Mouse (Mus musculus): Measurements from ENCODE around the gene Adgrf4. TPM values are rescaled to one million over a fixed set of nuclear protein-coding genes. Genes with fewer than 3 reads are reported as not detected.

Gene Adgrf4
- polyA plus RNA-seq (2014; fragmentation: Nextera tagmentation; extraction: Ambion mirVana), result 0.06 TPM in 1 of 2 replicates, not detected in the other

- DNase-seq (ENCODE audit: low spot score, missing footprints) (no peak), ATAC-seq (ENCODE audit: low FRiP score) (no peak)
- no peaks in the 10 kb centered on the region for H3K4me1 ChIP-seq (ENCODE audit: control insufficient read depth, insufficient read depth, low read length)
- no peaks in the 10 kb centered on the region for H3K9me3 ChIP-seq (ENCODE audit: control insufficient read depth, low read length)
- no peak within 1 kb of the TSS for H3K27ac ChIP-seq (ENCODE audit: low read depth, low read length)
- H3K36me3 ChIP-seq (ENCODE audit: control insufficient read depth, insufficient read depth, low read length), result no peaks in the 10 kb centered on the region
- WGBS, result 88% methylated on average over 10 of the region's 10 CpGs
- H3K4me3 ChIP-seq (ENCODE audit: low read depth, low read length), result no peak within 1 kb of the TSS
- H3K27me3 ChIP-seq (ENCODE audit: control insufficient read depth, insufficient read depth, low read length), result no peaks in the 10 kb centered on the region
- no peak within 1 kb of the TSS for H3K9ac ChIP-seq (ENCODE audit: low read length)
- no peak within 1 kb of the TSS for H3K4me2 ChIP-seq
Observed at GRCm38 (mm10) chr17:42692136-42692535, at the start of gene Adgrf4. Adgrf4 (minus strand) TSS chr17:42692284.

- H3K27me3 ChIP-seq (ENCODE audit: control insufficient read depth, insufficient read depth, low read length), result no peaks in the 10 kb centered on the region
- 40% methylated on average over 7 of the region's 7 CpGs for WGBS
- DNase-seq (ENCODE audit: low spot score, missing footprints), result no peak
- no peaks in the 10 kb centered on the region for H3K36me3 ChIP-seq (ENCODE audit: control insufficient read depth, insufficient read depth, low read length)
- H3K27ac ChIP-seq (ENCODE audit: low read depth, low read length), result no peak within 1 kb of the TSS
- no peak within 1 kb of the TSS for H3K4me3 ChIP-seq (ENCODE audit: low read depth, low read length)
- H3K9me3 ChIP-seq (ENCODE audit: control insufficient read depth, low read length), result no peaks in the 10 kb centered on the region
- H3K9ac ChIP-seq (ENCODE audit: low read length), result no peak within 1 kb of the TSS
- ATAC-seq (ENCODE audit: low FRiP score), result no peak
- no peaks in the 10 kb centered on the region for H3K4me1 ChIP-seq (ENCODE audit: control insufficient read depth, insufficient read depth, low read length)
- no peak within 1 kb of the TSS for H3K4me2 ChIP-seq
Observed at GRCm38 (mm10) chr17:42741801-42742217, 49.7 kb upstream of the Adgrf4 start, which contains the start of gene Adgrf2. Adgrf2 (minus strand) TSS chr17:42742179.

DNA sequence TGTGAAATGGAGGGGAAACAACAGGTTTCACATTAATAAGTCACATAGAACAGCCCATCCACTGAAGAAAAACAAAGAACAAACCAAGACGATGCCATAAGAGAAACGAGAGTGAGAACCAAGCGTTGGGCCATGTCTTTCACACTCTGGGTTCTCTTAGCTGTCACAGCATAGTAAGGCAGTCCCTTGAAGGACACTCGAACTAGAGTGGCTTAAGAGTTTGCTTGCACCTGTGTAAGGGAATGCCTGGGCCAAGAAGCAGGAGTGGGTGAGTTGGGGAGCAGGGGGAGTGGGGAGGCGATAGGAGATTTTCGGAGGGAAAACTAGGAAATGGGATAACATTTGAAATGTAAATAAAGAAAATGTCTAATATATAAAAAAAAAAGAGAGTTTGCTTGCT lies 46.7 kb upstream of the Adgrf4 start:
- no peak overlapping the region for H3K9ac ChIP-seq (ENCODE audit: low read length)
- H3K27me3 ChIP-seq (ENCODE audit: control insufficient read depth, insufficient read depth, low read length), result no peaks in the 10 kb centered on the region
- no peak for DNase-seq (ENCODE audit: low spot score, missing footprints)
- H3K4me1 ChIP-seq (ENCODE audit: control insufficient read depth, insufficient read depth, low read length), result no peaks in the 10 kb centered on the region
- H3K4me3 ChIP-seq (ENCODE audit: low read depth, low read length), result no peak overlapping the region
- H3K9me3 ChIP-seq (ENCODE audit: control insufficient read depth, low read length), result no peaks in the 10 kb centered on the region
- 85% methylated on average over 6 of the region's 6 CpGs for whole genome bisulfite sequencing
- no peak for ATAC-seq (ENCODE audit: low FRiP score)
- H3K27ac ChIP-seq (ENCODE audit: low read depth, low read length), result no peak overlapping the region
- H3K36me3 ChIP-seq (ENCODE audit: control insufficient read depth, insufficient read depth, low read length), result no peaks in the 10 kb centered on the region
- H3K4me2 ChIP-seq, result no peak overlapping the region

- Histone ChIP-seq H3K9me3 (ENCODE audit: control insufficient read depth, low read length) (no peaks in the 10 kb centered on the region), H3K4me1 (ENCODE audit: control insufficient read depth, insufficient read depth, low read length) (no peaks in the 10 kb centered on the region), H3K4me3 (ENCODE audit: low read depth, low read length) (no peak overlapping the region), H3K27ac (ENCODE audit: low read depth, low read length) (no peak overlapping the region), H3K9ac (ENCODE audit: low read length) (no peak overlapping the region), H3K27me3 (ENCODE audit: control insufficient read depth, insufficient read depth, low read length) (no peaks in the 10 kb centered on the region), H3K4me2 (no peak overlapping the region), H3K36me3 (ENCODE audit: control insufficient read depth, insufficient read depth, low read length) (no peaks in the 10 kb centered on the region)
- WGBS, result 49% methylated on average over 3 of the region's 3 CpGs
- no peak for ATAC-seq (ENCODE audit: low FRiP score)
- DNase-seq (ENCODE audit: low spot score, missing footprints), result no peak
Observed at GRCm38 (mm10) chr17:42717161-42717560, 25.1 kb upstream of the Adgrf4 start.

DNA sequence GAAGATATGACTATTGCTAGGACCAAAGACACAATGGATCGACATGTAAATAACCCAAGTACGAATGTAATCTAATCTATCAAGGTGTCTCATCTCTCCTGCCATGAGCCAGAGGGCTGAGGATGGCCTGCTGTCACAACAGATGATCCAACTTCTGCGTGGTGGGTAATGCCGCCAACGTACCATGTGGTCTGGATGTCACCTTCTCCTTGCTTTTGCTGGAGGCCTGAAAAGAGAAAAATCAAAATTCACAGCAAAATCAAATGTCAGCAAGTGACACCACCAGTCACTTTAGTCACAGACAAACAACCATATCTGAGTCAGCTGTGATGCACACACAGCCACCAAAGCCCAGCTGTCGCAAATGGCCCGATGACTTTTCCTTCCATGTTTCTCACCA lies 22.9 kb upstream of the Adgrf4 start:
- 93% methylated on average over 7 of the region's 7 CpGs for WGBS
- Histone ChIP-seq H3K4me3 (ENCODE audit: low read depth, low read length) (no peak overlapping the region), H3K9ac (ENCODE audit: low read length) (no peak overlapping the region), H3K27ac (ENCODE audit: low read depth, low read length) (no peak overlapping the region), H3K4me1 (ENCODE audit: control insufficient read depth, insufficient read depth, low read length) (no peaks in the 10 kb centered on the region), H3K27me3 (ENCODE audit: control insufficient read depth, insufficient read depth, low read length) (no peaks in the 10 kb centered on the region), H3K36me3 (ENCODE audit: control insufficient read depth, insufficient read depth, low read length) (no peaks in the 10 kb centered on the region), H3K4me2 (no peak overlapping the region), H3K9me3 (ENCODE audit: control insufficient read depth, low read length) (no peaks in the 10 kb centered on the region)
- ATAC-seq (ENCODE audit: low FRiP score) (no peak), DNase-seq (ENCODE audit: low spot score, missing footprints) (no peak)

DNA sequence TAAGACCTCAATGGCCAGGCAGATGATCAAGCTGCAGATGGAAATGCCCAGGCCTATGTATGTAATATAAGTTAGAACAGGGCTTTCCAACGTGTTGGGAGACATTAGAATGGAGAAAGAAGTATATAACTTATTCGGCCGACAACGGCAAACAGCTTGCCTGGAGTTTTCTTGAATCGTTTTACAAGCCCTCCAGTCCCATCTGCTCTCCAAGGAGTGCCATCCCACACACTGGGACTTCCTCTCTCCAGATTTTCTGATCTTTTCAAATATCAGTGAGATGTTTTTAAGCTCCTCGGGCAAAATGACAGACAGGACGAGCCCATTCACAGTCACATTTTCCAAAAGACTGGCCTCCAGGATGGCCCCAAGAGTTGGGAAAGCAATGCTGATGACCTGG lies 18.6 kb upstream of the Adgrf4 start:
- no peak overlapping the region for H3K27ac ChIP-seq (ENCODE audit: low read depth, low read length)
- H3K9me3 ChIP-seq (ENCODE audit: control insufficient read depth, low read length), result no peaks in the 10 kb centered on the region
- no peak overlapping the region for H3K4me3 ChIP-seq (ENCODE audit: low read depth, low read length)
- no peak overlapping the region for H3K9ac ChIP-seq (ENCODE audit: low read length)
- no peak for ATAC-seq (ENCODE audit: low FRiP score)
- no peak overlapping the region for H3K4me2 ChIP-seq
- WGBS, result 93% methylated on average over 7 of the region's 7 CpGs
- DNase-seq (ENCODE audit: low spot score, missing footprints), result no peak
- H3K36me3 ChIP-seq (ENCODE audit: control insufficient read depth, insufficient read depth, low read length), result no peaks in the 10 kb centered on the region
- no peaks in the 10 kb centered on the region for H3K4me1 ChIP-seq (ENCODE audit: control insufficient read depth, insufficient read depth, low read length)
- H3K27me3 ChIP-seq (ENCODE audit: control insufficient read depth, insufficient read depth, low read length), result no peaks in the 10 kb centered on the region

- Histone ChIP-seq H3K9ac (ENCODE audit: low read length) (no peak overlapping the region), H3K27me3 (ENCODE audit: control insufficient read depth, insufficient read depth, low read length) (no peaks in the 10 kb centered on the region), H3K27ac (ENCODE audit: low read depth, low read length) (no peak overlapping the region), H3K9me3 (ENCODE audit: control insufficient read depth, low read length) (no peaks in the 10 kb centered on the region), H3K36me3 (ENCODE audit: control insufficient read depth, insufficient read depth, low read length) (no peaks in the 10 kb centered on the region), H3K4me3 (ENCODE audit: low read depth, low read length) (no peak overlapping the region), H3K4me2 (no peak overlapping the region), H3K4me1 (ENCODE audit: control insufficient read depth, insufficient read depth, low read length) (no peaks in the 10 kb centered on the region)
- no peak for ATAC-seq (ENCODE audit: low FRiP score)
- 87% methylated on average over 4 of the region's 4 CpGs for WGBS
- no peak for DNase-seq (ENCODE audit: low spot score, missing footprints)
Observed at GRCm38 (mm10) chr17:42705611-42706010, 13.5 kb upstream of the Adgrf4 start.

DNA sequence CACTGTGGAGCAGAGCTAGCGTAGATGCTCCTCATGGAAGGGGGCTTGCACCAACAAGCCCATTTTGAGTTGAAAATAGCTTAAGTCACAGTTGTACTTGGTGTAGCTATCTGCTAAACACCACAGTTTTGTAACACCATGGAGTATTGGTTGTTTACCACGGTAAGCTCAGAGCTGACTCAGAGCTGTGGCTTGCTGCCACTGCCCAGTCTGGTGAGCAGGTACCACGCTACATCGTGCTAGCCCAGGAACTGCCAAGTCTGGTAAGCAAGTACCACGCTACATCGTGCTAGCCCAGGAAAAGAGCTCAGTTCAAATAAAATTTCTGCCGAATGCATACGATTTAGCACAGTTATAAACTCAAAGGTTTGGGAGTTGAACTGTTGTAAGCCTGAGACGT lies 10.1 kb upstream of the Adgrf4 start:
- no peak for DNase-seq (ENCODE audit: low spot score, missing footprints)
- Histone ChIP-seq H3K9ac (ENCODE audit: low read length) (no peak overlapping the region), H3K36me3 (ENCODE audit: control insufficient read depth, insufficient read depth, low read length) (no peaks in the 10 kb centered on the region), H3K27me3 (ENCODE audit: control insufficient read depth, insufficient read depth, low read length) (no peaks in the 10 kb centered on the region), H3K4me3 (ENCODE audit: low read depth, low read length) (no peak overlapping the region), H3K4me1 (ENCODE audit: control insufficient read depth, insufficient read depth, low read length) (no peaks in the 10 kb centered on the region), H3K4me2 (no peak overlapping the region), H3K9me3 (ENCODE audit: control insufficient read depth, low read length) (no peaks in the 10 kb centered on the region), H3K27ac (ENCODE audit: low read depth, low read length) (no peak overlapping the region)
- 92% methylated on average over 9 of the region's 9 CpGs for WGBS
- no peak for ATAC-seq (ENCODE audit: low FRiP score)

- H3K9me3 ChIP-seq (ENCODE audit: control insufficient read depth, low read length), result no peaks in the 10 kb centered on the region
- H3K4me3 ChIP-seq (ENCODE audit: low read depth, low read length), result no peak overlapping the region
- no peaks in the 10 kb centered on the region for H3K4me1 ChIP-seq (ENCODE audit: control insufficient read depth, insufficient read depth, low read length)
- 89% methylated on average over 4 of the region's 4 CpGs for WGBS
- no peaks in the 10 kb centered on the region for H3K36me3 ChIP-seq (ENCODE audit: control insufficient read depth, insufficient read depth, low read length)
- no peak overlapping the region for H3K27ac ChIP-seq (ENCODE audit: low read depth, low read length)
- H3K9ac ChIP-seq (ENCODE audit: low read length), result no peak overlapping the region
- H3K4me2 ChIP-seq, result no peak overlapping the region
- DNase-seq (ENCODE audit: low spot score, missing footprints) (no peak), ATAC-seq (ENCODE audit: low FRiP score) (no peak)
- H3K27me3 ChIP-seq (ENCODE audit: control insufficient read depth, insufficient read depth, low read length), result no peaks in the 10 kb centered on the region
Observed at GRCm38 (mm10) chr17:42694730-42695129, 2.6 kb upstream of the Adgrf4 start.

GRCm38 (mm10) chr17:42690531-42690930 lies 1.6 kb downstream of the Adgrf4 start:
- H3K4me3 ChIP-seq (ENCODE audit: low read depth, low read length), result no peak overlapping the region
- no peak for DNase-seq (ENCODE audit: low spot score, missing footprints)
- H3K27ac ChIP-seq (ENCODE audit: low read depth, low read length), result no peak overlapping the region
- no peak overlapping the region for H3K4me2 ChIP-seq
- no peak overlapping the region for H3K9ac ChIP-seq (ENCODE audit: low read length)
- no peaks in the 10 kb centered on the region for H3K36me3 ChIP-seq (ENCODE audit: control insufficient read depth, insufficient read depth, low read length)
- H3K9me3 ChIP-seq (ENCODE audit: control insufficient read depth, low read length), result no peaks in the 10 kb centered on the region
- H3K27me3 ChIP-seq (ENCODE audit: control insufficient read depth, insufficient read depth, low read length), result no peaks in the 10 kb centered on the region
- WGBS, result 92% methylated on average over 8 of the region's 8 CpGs
- no peak for ATAC-seq (ENCODE audit: low FRiP score)
- no peaks in the 10 kb centered on the region for H3K4me1 ChIP-seq (ENCODE audit: control insufficient read depth, insufficient read depth, low read length)
